Mouse (Mus musculus) layer of hippocampus, adult 9-10 months (tissue): ENCODE data around the gene Prep.

Experiments used
- DNase-seq: peaks from one replicate; pipeline ENCODE4 v3.0.0; 2022; ENCODE audit warnings: low spot score

Gene Prep

GRCm38 (mm10) chr10:45181344-45181743 is 114.3 kb downstream of the Prep start:
- no peak for DNase-seq

- DNase-seq = no peak
These were observed 118.5 kb downstream of the Prep start for GRCm38 (mm10) chr10:45185457-45185856.

GRCm38 (mm10) chr10:45193330-45194310 is 126.6 kb downstream of the Prep start:
- no peak for DNase-seq

GRCm38 (mm10) chr10:45194531-45194930 is 127.5 kb downstream of the Prep start:
- no peak for DNase-seq

- no peak for DNase-seq
These were observed 137.6 kb downstream of the Prep start for GRCm38 (mm10) chr10:45204582-45204981.

GRCm38 (mm10) chr10:45210201-45210600 is 143.2 kb downstream of the Prep start:
- DNase-seq = no peak

- DNase-seq = no peak
These were observed 149.7 kb downstream of the Prep start for GRCm38 (mm10) chr10:45216676-45217075.
